Mouse (Mus musculus): ENCODE measurements at regions not wholly inside any gene's neighbourhood (a gene's known extent, or its start where the extent isn't known, plus 50 kb on each side); places are given as distances from the start of the nearest gene placed in this dataset.

GRCm38 (mm10) chr16:52718231-52718932 is 264.5 kb upstream of the Alcam start:
- TF ChIP-seq CTCF (IDR thresholded peaks at IDR 0.05; ENCODE audit: extremely low read depth, insufficient read depth, low read length): no peak
- TF ChIP-seq POLR2A (IDR thresholded peaks at IDR 0.05; ENCODE audit: extremely low read depth, insufficient read depth, low read length): no peak
- H3K4me1 ChIP-seq (ENCODE audit: control insufficient read depth, insufficient read depth, low read length): no peaks in the 10 kb centered on the region

GRCm38 (mm10) chr16:52690272-52690671 is 236.4 kb upstream of the Alcam start:
- TF ChIP-seq CTCF (IDR thresholded peaks at IDR 0.05; ENCODE audit: extremely low read depth, insufficient read depth, low read length): no peak
- TF ChIP-seq POLR2A (IDR thresholded peaks at IDR 0.05; ENCODE audit: extremely low read depth, insufficient read depth, low read length): no peak
- Histone ChIP-seq H3K4me3 (ENCODE audit: insufficient read depth, low read length) (no peak overlapping the region), H3K4me1 (ENCODE audit: control insufficient read depth, insufficient read depth, low read length) (no peaks in the 10 kb centered on the region), H3K27ac (ENCODE audit: insufficient read depth, low read length) (no peak overlapping the region)

More at GRCm38 (mm10) chr16:52718231-52718932, 264.5 kb upstream of the Alcam start:
- Histone ChIP-seq H3K27ac (ENCODE audit: insufficient read depth, low read length) (no peak overlapping the region), H3K4me3 (ENCODE audit: insufficient read depth, low read length) (no peak overlapping the region)

GRCm38 (mm10) chr16:52654825-52655224 is 201.0 kb upstream of the Alcam start:
- TF ChIP-seq POLR2A (IDR thresholded peaks at IDR 0.05; ENCODE audit: extremely low read depth, insufficient read depth, low read length): no peak
- TF ChIP-seq CTCF (IDR thresholded peaks at IDR 0.05; ENCODE audit: extremely low read depth, insufficient read depth, low read length): no peak
- no peak overlapping the region for H3K4me3 ChIP-seq (ENCODE audit: insufficient read depth, low read length)
- H3K4me1 ChIP-seq (ENCODE audit: control insufficient read depth, insufficient read depth, low read length): no peaks in the 10 kb centered on the region
- H3K27ac ChIP-seq (ENCODE audit: insufficient read depth, low read length): no peak overlapping the region
